Mouse (Mus musculus) forebrain, embryonic 12.5 days (tissue): ENCODE results near the gene Rasl10b. TPM values are rescaled to one million over a fixed set of nuclear protein-coding genes. Genes with fewer than 3 reads are reported as not detected.

Source experiments
- polyA plus RNA-seq: library from polyadenylated mRNA; unstranded; fragments of >200 nt; fragmentation: Nextera tagmentation; extraction: Ambion mirVana; gene quantifications from 2 replicates; pipeline ENCODE4 v1.2.1, GENCODE M21; 2016

Gene Rasl10b
- polyA plus RNA-seq, 1 experiment from 2014 or later: 11.0 TPM

Other genes starting within 250 kb of the Rasl10b start
- gene Slfn4, start 234.0 kb upstream of the Rasl10b start, polyA plus RNA-seq: not detected in 2 replicates
- 0.28 and 0.53 TPM in 2 replicates for gene Slfn3, start 217.8 kb upstream of the Rasl10b start, polyA plus RNA-seq
- gene Slfn14, start 122.4 kb upstream of the Rasl10b start, polyA plus RNA-seq: 0.73 and 0.84 TPM in 2 replicates
- 95.7 and 110 TPM in 2 replicates for gene Ap2b1, start 110.1 kb upstream of the Rasl10b start, polyA plus RNA-seq
- 15.4 and 18.5 TPM in 2 replicates for gene Pex12, start 106.6 kb upstream of the Rasl10b start, polyA plus RNA-seq
- 0.08 and 0.22 TPM in 2 replicates for gene Gas2l2, start 20.3 kb downstream of the Rasl10b start, polyA plus RNA-seq
- gene 1700020L24Rik, start 28.5 kb downstream of the Rasl10b start, polyA plus RNA-seq: 0.29 and 0.35 TPM in 2 replicates
- 1.5 and 2.7 TPM in 2 replicates for gene Mmp28, start 53.9 kb downstream of the Rasl10b start, polyA plus RNA-seq
- 14.7 and 20.0 TPM in 2 replicates for gene Taf15, start 63.9 kb downstream of the Rasl10b start, polyA plus RNA-seq
- gene Heatr9, start 113.0 kb downstream of the Rasl10b start, polyA plus RNA-seq: 0.10 TPM in 1 of 2 replicates, not detected in the other
- gene Ccl5, start 121.4 kb downstream of the Rasl10b start, polyA plus RNA-seq: not detected in 2 replicates
- 0.38 and 1.1 TPM in 2 replicates for gene Ccl9, start 169.5 kb downstream of the Rasl10b start, polyA plus RNA-seq
- gene Ccl6, start 183.9 kb downstream of the Rasl10b start, polyA plus RNA-seq: 0.44 and 0.91 TPM in 2 replicates
- not detected in 2 replicates for gene Rpl9-ps1, start 236.5 kb downstream of the Rasl10b start, polyA plus RNA-seq
- gene Ccl3, start 240.2 kb downstream of the Rasl10b start, polyA plus RNA-seq: 0.43 and 1.00 TPM in 2 replicates